ENCODE assay signal across 8 mouse cellular contexts in genomic region chr17:29033569-29034061, GRCm38 (mm10). TPM values are rescaled to one million over a fixed set of nuclear protein-coding genes. Genes with fewer than 3 reads are reported as not detected.
A peak's percentile ranks its signal among the peaks of the same experiment; 100 is the strongest.
DNase-seq lines count a peak whose midpoint lies in the region; ATAC-seq and TF ChIP-seq lines count a peak whose summit lies in the region.

No protein-coding gene starts in this region.

- DNase-seq in cerebellum, adult 2 months = no peak
- DNase-seq in cerebellum, postnatal 25 days = no peak
- peak; percentile 55 for DNase-seq in CD4-positive helper T cell, adult 2 months (ENCODE audit: low read depth, low spot score)
- no peak for DNase-seq in liver, embryonic 11.5 days (ENCODE audit: low spot score)
- DNase-seq in cerebellum, postnatal 36 days = no peak
- DNase-seq in left cerebral cortex, postnatal 36 days (ENCODE audit: low spot score in 2 of 2) = no peak
- no peak for DNase-seq in spleen, postnatal 10 days (ENCODE audit: low spot score in 2 of 2)

- intact Hi-C loops in left cerebral cortex, postnatal 36 days (cut with DNase I) = loop anchor here (2.0 kb wide), 1 partner anchor 81 kb away; no protein-coding TSS in a partner anchor

- H3K4me3 ChIP-seq in cerebellum, adult 2 months (replicated peaks; ENCODE audit: insufficient read depth, low read depth, low read length) = peak overlapping the region; percentile 74
- peak overlapping the region; percentile 83 for H3K4me3 ChIP-seq in heart, embryonic 16.5 days (ENCODE audit: low read length)
- H3K4me3 ChIP-seq in liver, embryonic 11.5 days (ENCODE audit: low read depth, low read length) = peak overlapping the region; percentile 74

- peak overlapping the region; percentile 98 for H3K4me2 ChIP-seq in heart, embryonic 16.5 days (ENCODE audit: low read depth, low read length)
- H3K4me2 ChIP-seq in liver, embryonic 11.5 days = peak overlapping the region; percentile 99

- WGBS in cerebellum, adult 2 months = under 1% methylated on average over 6 of the region's 6 CpGs
- WGBS in heart, embryonic 16.5 days = under 1% methylated on average over 6 of the region's 6 CpGs
- WGBS in liver, embryonic 11.5 days = under 1% methylated on average over 6 of the region's 6 CpGs

- H3K4me1 ChIP-seq in cerebellum, adult 2 months (ENCODE audit: control insufficient read depth, insufficient read depth, low read length) = peaks cover 2% of the 10 kb centered on the region; the same call in 1 of the 2 replicates
- H3K4me1 ChIP-seq in heart, embryonic 16.5 days (ENCODE audit: control insufficient read depth, insufficient read depth, low read length) = peaks cover 22% of the 10 kb centered on the region
- peaks cover 23% of the 10 kb centered on the region for H3K4me1 ChIP-seq in liver, embryonic 11.5 days (replicated peaks; ENCODE audit: control insufficient read depth, insufficient read depth, low read length)

- no peaks in the 10 kb centered on the region for H3K9me3 ChIP-seq in heart, embryonic 16.5 days (replicated peaks; ENCODE audit: control insufficient read depth, low read length)
- H3K9me3 ChIP-seq in liver, embryonic 11.5 days (ENCODE audit: control insufficient read depth, low read length) = no peaks in the 10 kb centered on the region

- TF ChIP-seq CTCF in cerebellum, adult 2 months (IDR thresholded peaks at IDR 0.05; ENCODE audit: borderline replicate concordance, insufficient read depth, low read depth, low read length) = no peak

- no peak overlapping the region for H3K27ac ChIP-seq in cerebellum, adult 2 months (ENCODE audit: insufficient read depth, low read length)
- H3K27ac ChIP-seq in heart, embryonic 16.5 days (ENCODE audit: low read length) = peak overlapping the region; percentile 96
- H3K27ac ChIP-seq in liver, embryonic 11.5 days (ENCODE audit: low read depth, low read length) = peak overlapping the region; percentile 99

- ATAC-seq in heart, embryonic 16.5 days (replicated peaks; ENCODE audit: extremely low read depth, insufficient read depth, low FRiP score) = no peak
- no peak for ATAC-seq in liver, embryonic 11.5 days (replicated peaks; ENCODE audit: low FRiP score)

- no peak for TF ChIP-seq POLR2A in cerebellum, adult 2 months (IDR thresholded peaks at IDR 0.05; ENCODE audit: borderline replicate concordance, insufficient read depth, low read length)

- peaks cover 23% of the 10 kb centered on the region for H3K36me3 ChIP-seq in heart, embryonic 16.5 days (ENCODE audit: control insufficient read depth, insufficient read depth)
- H3K36me3 ChIP-seq in liver, embryonic 11.5 days (ENCODE audit: control insufficient read depth, insufficient read depth, low read length) = peaks cover 22% of the 10 kb centered on the region

- no peaks in the 10 kb centered on the region for H3K27me3 ChIP-seq in cerebellum, adult 2 months (ENCODE audit: control insufficient read depth, insufficient read depth, low read length)
- H3K27me3 ChIP-seq in heart, embryonic 16.5 days (ENCODE audit: control insufficient read depth, insufficient read depth, low read length) = no peaks in the 10 kb centered on the region
- no peaks in the 10 kb centered on the region for H3K27me3 ChIP-seq in liver, embryonic 11.5 days (replicated peaks; ENCODE audit: control insufficient read depth, insufficient read depth, low read length)

- peak overlapping the region; percentile 96 for H3K9ac ChIP-seq in heart, embryonic 16.5 days (ENCODE audit: low read length)
- peak overlapping the region; percentile 99 for H3K9ac ChIP-seq in liver, embryonic 11.5 days (ENCODE audit: low read depth, low read length)

RNA-seq across cellular contexts. Expression of gene Srsf3, which starts 1.2 kb away (rescaled TPM):
- 129 and 136 TPM in 2 replicates for polyA plus RNA-seq in cerebellum, adult 2 months (2012; rRNA removed)
- 323 and 367 TPM in 2 replicates for polyA plus RNA-seq in heart, embryonic 16.5 days (2015; fragmentation: Nextera tagmentation; extraction: Ambion mirVana)
- 532 and 579 TPM in 2 replicates for polyA plus RNA-seq in liver, embryonic 11.5 days (2014; fragmentation: Nextera tagmentation; extraction: Ambion mirVana)
- 100 to 1,000 TPM; 101 to 118 TPM for total RNA-seq in left cerebral cortex, postnatal 36 days (2021)

RNA-seq across cellular contexts. Expression of gene Stk38, which starts 25.8 kb away (rescaled TPM):
- polyA plus RNA-seq in cerebellum, adult 2 months (2012; rRNA removed) = 82.8 and 86.7 TPM in 2 replicates
- polyA plus RNA-seq in heart, embryonic 16.5 days (2015; fragmentation: Nextera tagmentation; extraction: Ambion mirVana) = 84.6 and 90.4 TPM in 2 replicates
- polyA plus RNA-seq in liver, embryonic 11.5 days (2014; fragmentation: Nextera tagmentation; extraction: Ambion mirVana) = 83.3 and 90.1 TPM in 2 replicates
- total RNA-seq in left cerebral cortex, postnatal 36 days (2021) = 10 to 100 TPM; 35.0 to 62.2 TPM

RNA-seq across cellular contexts. Expression of gene Cdkn1a, which starts 57.2 kb away (rescaled TPM):
- polyA plus RNA-seq in cerebellum, adult 2 months (2012; rRNA removed) = 12.6 and 19.4 TPM in 2 replicates
- 70.1 and 70.7 TPM in 2 replicates for polyA plus RNA-seq in heart, embryonic 16.5 days (2015; fragmentation: Nextera tagmentation; extraction: Ambion mirVana)
- 12.2 and 13.8 TPM in 2 replicates for polyA plus RNA-seq in liver, embryonic 11.5 days (2014; fragmentation: Nextera tagmentation; extraction: Ambion mirVana)
- total RNA-seq in left cerebral cortex, postnatal 36 days (2021) = 10 to 100 TPM; 27.0 to 40.0 TPM
